Comparison of ENCODE assay signal across 9 mouse cellular contexts in the genomic region with DNA sequence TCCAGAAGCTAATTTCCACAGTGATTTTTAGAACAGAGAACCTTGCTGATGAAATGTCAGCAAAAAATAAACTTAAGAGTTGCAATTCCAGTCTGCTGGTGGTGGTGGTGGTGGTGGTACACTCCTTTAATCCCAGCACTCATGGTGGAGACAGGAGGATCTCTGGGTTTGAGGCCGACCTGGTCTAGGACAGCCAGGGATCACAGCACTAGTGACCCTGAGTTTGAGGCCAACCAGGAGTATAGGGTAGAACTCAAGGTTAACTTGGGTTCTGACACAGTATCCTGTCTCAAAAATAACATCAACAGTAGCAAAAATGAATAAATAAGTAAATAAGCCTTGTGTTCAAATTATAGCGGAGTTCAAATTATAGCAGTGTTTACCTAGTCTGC. TPM values are rescaled to one million over a fixed set of nuclear protein-coding genes. Genes with fewer than 3 reads are reported as not detected.
DNase-seq lines count a peak whose midpoint lies in the region; ATAC-seq and TF ChIP-seq lines count a peak whose summit lies in the region.
"Had no signal": no experiment of that assay in that cellular context is flagged by ENCODE, and none has a peak within 500 bp of the region (broad histone marks: within the 10 kb centered on the region; RNA-seq: fewer than 3 reads in every experiment).

No protein-coding gene starts in this region.

- H3K9ac ChIP-seq in kidney, postnatal 0 days (ENCODE audit: low read depth, low read length), result peak overlapping the region; percentile 98; the same call in 1 of the 2 replicates
- H3K9ac ChIP-seq in embryonic facial prominence, embryonic 11.5 days (replicated peaks; ENCODE audit: low read length), result peak overlapping the region; percentile 10; the same call in 1 of the 2 replicates
- peak overlapping the region; percentile 91 for H3K9ac ChIP-seq in hindbrain, postnatal 0 days (replicated peaks; ENCODE audit: low read length)
- H3K9ac ChIP-seq in midbrain, embryonic 16.5 days (ENCODE audit: low read depth, low read length), result no peak overlapping the region

- no peak for TF ChIP-seq POLR2A in kidney, adult 2 months (IDR thresholded peaks at IDR 0.05; ENCODE audit: low read depth, low read length)

- peak overlapping the region; percentile 68 for H3K4me2 ChIP-seq in kidney, postnatal 0 days (ENCODE audit: low read length)
- peak overlapping the region; percentile 55 for H3K4me2 ChIP-seq in embryonic facial prominence, embryonic 11.5 days (ENCODE audit: low read depth, low read length)
- H3K4me2 ChIP-seq in hindbrain, postnatal 0 days (ENCODE audit: low read depth, low read length), result peak overlapping the region; percentile 82
- H3K4me2 ChIP-seq in midbrain, embryonic 16.5 days (ENCODE audit: low read length), result peak overlapping the region; percentile 60

- H3K27me3 ChIP-seq in kidney, postnatal 0 days (ENCODE audit: insufficient read depth, low read length), result no peaks in the 10 kb centered on the region
- H3K27me3 ChIP-seq in kidney, adult 2 months (replicated peaks; ENCODE audit: control insufficient read depth, insufficient read depth, low read length), result no peaks in the 10 kb centered on the region
- no peaks in the 10 kb centered on the region for H3K27me3 ChIP-seq in embryonic facial prominence, embryonic 11.5 days (ENCODE audit: control insufficient read depth, insufficient read depth, low read length)
- no peaks in the 10 kb centered on the region for H3K27me3 ChIP-seq in hindbrain, postnatal 0 days (ENCODE audit: insufficient read depth, low read length)
- H3K27me3 ChIP-seq in midbrain, embryonic 16.5 days (ENCODE audit: control insufficient read depth, insufficient read depth, low read depth, low read length), result no peaks in the 10 kb centered on the region

- peak; percentile 14 for DNase-seq in kidney, postnatal 0 days (ENCODE audit: low spot score)
- no peak for DNase-seq in kidney, adult 2 months
- no peak for DNase-seq in embryonic facial prominence, embryonic 11.5 days (ENCODE audit: low spot score)
- no peak for DNase-seq in hindbrain, postnatal 0 days (ENCODE audit: low spot score)
- no peak for DNase-seq in thymus, postnatal 10 days (ENCODE audit: low spot score in 2 of 2)
- DNase-seq in thymus, postnatal 14 days, result no peak
- DNase-seq in kidney, adult 11 months, result no peak

- H3K4me3 ChIP-seq in kidney, postnatal 0 days (replicated peaks; ENCODE audit: low read depth, low read length), result peak overlapping the region; percentile 70
- H3K4me3 ChIP-seq in kidney, adult 2 months (ENCODE audit: insufficient read depth, low read depth, low read length), result no peak overlapping the region; the same call in 1 of the 2 replicates
- H3K4me3 ChIP-seq in embryonic facial prominence, embryonic 11.5 days (ENCODE audit: low read depth, low read length), result peak overlapping the region; percentile 60
- H3K4me3 ChIP-seq in hindbrain, postnatal 0 days (ENCODE audit: low read length), result peak overlapping the region; percentile 47
- H3K4me3 ChIP-seq in midbrain, embryonic 16.5 days (ENCODE audit: low read depth, low read length), result peak overlapping the region; percentile 80; the same call in 1 of the 2 replicates

- 51% methylated on average over 2 of the region's 2 CpGs for WGBS in kidney, postnatal 0 days
- 43% methylated on average over 2 of the region's 2 CpGs for WGBS in kidney, adult 2 months
- WGBS in embryonic facial prominence, embryonic 11.5 days, result 48% methylated on average over 2 of the region's 2 CpGs
- 59% methylated on average over 2 of the region's 2 CpGs for WGBS in hindbrain, postnatal 0 days
- WGBS in midbrain, embryonic 16.5 days, result 62% methylated on average over 2 of the region's 2 CpGs

- no peak for ATAC-seq in kidney, postnatal 0 days (replicated peaks; ENCODE audit: low FRiP score, low read depth)
- no peak for ATAC-seq in embryonic facial prominence, embryonic 11.5 days (replicated peaks; ENCODE audit: insufficient number of reproducible peaks, low FRiP score, low TSS enrichment, low read depth)
- no peak for ATAC-seq in hindbrain, postnatal 0 days
- ATAC-seq in midbrain, embryonic 16.5 days, result no peak

- no peak for TF ChIP-seq CTCF in kidney, postnatal 0 days (IDR thresholded peaks at IDR 0.05; ENCODE audit: low read depth)
- TF ChIP-seq CTCF in kidney, adult 2 months (conservative IDR thresholded peaks at IDR 0.05; ENCODE audit: insufficient read depth, insufficient read length, low read depth, low read length), result no peak
- no peak for TF ChIP-seq CTCF in hindbrain, postnatal 0 days (IDR thresholded peaks at IDR 0.05; ENCODE audit: low read depth)

- no peaks in the 10 kb centered on the region for H3K36me3 ChIP-seq in kidney, postnatal 0 days (ENCODE audit: insufficient read depth, low read length)
- H3K36me3 ChIP-seq in kidney, adult 2 months (ENCODE audit: control insufficient read depth, insufficient read depth, low read length), result no peaks in the 10 kb centered on the region
- H3K36me3 ChIP-seq in embryonic facial prominence, embryonic 11.5 days (replicated peaks; ENCODE audit: control insufficient read depth, insufficient read depth, low read depth, low read length), result no peaks in the 10 kb centered on the region
- H3K36me3 ChIP-seq in hindbrain, postnatal 0 days (ENCODE audit: insufficient read depth, low read length), result no peaks in the 10 kb centered on the region
- no peaks in the 10 kb centered on the region for H3K36me3 ChIP-seq in midbrain, embryonic 16.5 days (ENCODE audit: control insufficient read depth, insufficient read depth, low read length)

- H3K4me1 ChIP-seq in kidney, postnatal 0 days (replicated peaks; ENCODE audit: insufficient read depth, low read length), result peaks cover 7% of the 10 kb centered on the region
- H3K4me1 ChIP-seq in kidney, adult 2 months (ENCODE audit: control insufficient read depth, insufficient read depth, low read length), result peaks cover 15% of the 10 kb centered on the region
- no peaks in the 10 kb centered on the region for H3K4me1 ChIP-seq in embryonic facial prominence, embryonic 11.5 days (ENCODE audit: control insufficient read depth, insufficient read depth, low read length)
- H3K4me1 ChIP-seq in hindbrain, postnatal 0 days (ENCODE audit: insufficient read depth, low read length), result peaks cover 5% of the 10 kb centered on the region; the same call in 1 of the 2 replicates
- H3K4me1 ChIP-seq in midbrain, embryonic 16.5 days (ENCODE audit: control insufficient read depth, insufficient read depth, low read length), result peaks cover 8% of the 10 kb centered on the region

- peak overlapping the region; percentile 97 for H3K27ac ChIP-seq in kidney, postnatal 0 days
- H3K27ac ChIP-seq in kidney, adult 2 months (ENCODE audit: insufficient read depth, low read depth, low read length), result no peak overlapping the region
- H3K27ac ChIP-seq in embryonic facial prominence, embryonic 11.5 days (replicated peaks; ENCODE audit: low read depth, low read length), result no peak overlapping the region; the same call in 1 of the 2 replicates
- H3K27ac ChIP-seq in hindbrain, postnatal 0 days, result peak overlapping the region; percentile 93; the same call in 1 of the 2 replicates
- no peak overlapping the region for H3K27ac ChIP-seq in midbrain, embryonic 16.5 days (ENCODE audit: low read length)

- H3K9me3 ChIP-seq in kidney, postnatal 0 days (replicated peaks; ENCODE audit: low read length), result no peaks in the 10 kb centered on the region
- H3K9me3 ChIP-seq in embryonic facial prominence, embryonic 11.5 days (replicated peaks; ENCODE audit: control insufficient read depth, low read length), result no peaks in the 10 kb centered on the region
- no peaks in the 10 kb centered on the region for H3K9me3 ChIP-seq in hindbrain, postnatal 0 days (ENCODE audit: low read length)
- H3K9me3 ChIP-seq in midbrain, embryonic 16.5 days (replicated peaks; ENCODE audit: control insufficient read depth, low read length, poor library complexity, severe bottlenecking), result no peaks in the 10 kb centered on the region

RNA-seq across cellular contexts. Expression of a gene that starts 1.6 kb away (rescaled TPM):
- polyA plus RNA-seq in kidney, postnatal 0 days (2015; fragmentation: Nextera tagmentation; extraction: Ambion mirVana), result 33.1 and 34.4 TPM in 2 replicates
- 93.8 and 101 TPM in 2 replicates for polyA plus RNA-seq in kidney, adult 2 months (2012; rRNA removed)
- polyA plus RNA-seq in embryonic facial prominence, embryonic 11.5 days (2014; fragmentation: Nextera tagmentation; extraction: Ambion mirVana), result 30.9 and 36.1 TPM in 2 replicates
- 47.7 and 60.6 TPM in 2 replicates for total RNA-seq in hindbrain, postnatal 0 days (2014; rRNA removed)
- 39.3 and 47.6 TPM in 2 replicates for polyA plus RNA-seq in hindbrain, postnatal 0 days (2015; fragmentation: Nextera tagmentation; extraction: Ambion mirVana)
- polyA plus RNA-seq in midbrain, embryonic 16.5 days (2015; fragmentation: Nextera tagmentation; extraction: Ambion mirVana), result 35.2 and 35.9 TPM in 2 replicates

RNA-seq across cellular contexts. Expression of a gene that starts 11.5 kb away (rescaled TPM):
- polyA plus RNA-seq in kidney, postnatal 0 days (2015; fragmentation: Nextera tagmentation; extraction: Ambion mirVana), result 0.14 and 0.23 TPM in 2 replicates
- polyA plus RNA-seq in kidney, adult 2 months (2012; rRNA removed), result 0.12 TPM in 1 of 2 replicates, not detected in the other
- polyA plus RNA-seq in embryonic facial prominence, embryonic 11.5 days (2014; fragmentation: Nextera tagmentation; extraction: Ambion mirVana), result not detected in 2 replicates
- total RNA-seq in hindbrain, postnatal 0 days (2014; rRNA removed), result not detected in 2 replicates
- polyA plus RNA-seq in hindbrain, postnatal 0 days (2015; fragmentation: Nextera tagmentation; extraction: Ambion mirVana), result not detected in 2 replicates
- 0.15 TPM in 1 of 2 replicates, not detected in the other for polyA plus RNA-seq in midbrain, embryonic 16.5 days (2015; fragmentation: Nextera tagmentation; extraction: Ambion mirVana)
- total RNA-seq: hematopoietic stem cell, adult 5-6 weeks had no signal

RNA-seq across cellular contexts. Expression of a gene that starts 27.5 kb away (rescaled TPM):
- polyA plus RNA-seq in kidney, postnatal 0 days (2015; fragmentation: Nextera tagmentation; extraction: Ambion mirVana), result not detected in 2 replicates
- polyA plus RNA-seq in kidney, adult 2 months (2012; rRNA removed), result not detected in 2 replicates
- not detected in 2 replicates for polyA plus RNA-seq in embryonic facial prominence, embryonic 11.5 days (2014; fragmentation: Nextera tagmentation; extraction: Ambion mirVana)
- not detected in 2 replicates for total RNA-seq in hindbrain, postnatal 0 days (2014; rRNA removed)
- polyA plus RNA-seq in hindbrain, postnatal 0 days (2015; fragmentation: Nextera tagmentation; extraction: Ambion mirVana), result not detected in 2 replicates
- 0.04 TPM in 2 replicates for polyA plus RNA-seq in midbrain, embryonic 16.5 days (2015; fragmentation: Nextera tagmentation; extraction: Ambion mirVana)
- total RNA-seq: hematopoietic stem cell, adult 5-6 weeks had no signal

RNA-seq across cellular contexts. Expression of a gene that starts 40.0 kb away (rescaled TPM):
- polyA plus RNA-seq in kidney, postnatal 0 days (2015; fragmentation: Nextera tagmentation; extraction: Ambion mirVana), result 3.3 and 4.1 TPM in 2 replicates
- polyA plus RNA-seq in kidney, adult 2 months (2012; rRNA removed), result 1.7 and 3.0 TPM in 2 replicates
- polyA plus RNA-seq in embryonic facial prominence, embryonic 11.5 days (2014; fragmentation: Nextera tagmentation; extraction: Ambion mirVana), result 7.1 and 9.6 TPM in 2 replicates
- total RNA-seq in hindbrain, postnatal 0 days (2014; rRNA removed), result 10.9 and 13.0 TPM in 2 replicates
- polyA plus RNA-seq in hindbrain, postnatal 0 days (2015; fragmentation: Nextera tagmentation; extraction: Ambion mirVana), result 2.7 TPM in 2 replicates
- 0.92 and 1.3 TPM in 2 replicates for polyA plus RNA-seq in midbrain, embryonic 16.5 days (2015; fragmentation: Nextera tagmentation; extraction: Ambion mirVana)
- total RNA-seq: hematopoietic stem cell, adult 5-6 weeks had no signal

RNA-seq across cellular contexts. Expression of a gene that starts 60.0 kb away (rescaled TPM):
- polyA plus RNA-seq in kidney, postnatal 0 days (2015; fragmentation: Nextera tagmentation; extraction: Ambion mirVana), result 3.7 and 3.8 TPM in 2 replicates
- 2.7 and 6.0 TPM in 2 replicates for polyA plus RNA-seq in kidney, adult 2 months (2012; rRNA removed)
- polyA plus RNA-seq in embryonic facial prominence, embryonic 11.5 days (2014; fragmentation: Nextera tagmentation; extraction: Ambion mirVana), result 1.8 and 2.7 TPM in 2 replicates
- 1.0 and 1.5 TPM in 2 replicates for total RNA-seq in hindbrain, postnatal 0 days (2014; rRNA removed)
- 1.2 and 1.3 TPM in 2 replicates for polyA plus RNA-seq in hindbrain, postnatal 0 days (2015; fragmentation: Nextera tagmentation; extraction: Ambion mirVana)
- 0.46 and 0.75 TPM in 2 replicates for polyA plus RNA-seq in midbrain, embryonic 16.5 days (2015; fragmentation: Nextera tagmentation; extraction: Ambion mirVana)

Comparison
In these comparisons a context has a peak if more than half of its experiments do, and no peak if none do; other contexts are left out.
1. H3K27ac ChIP-seq: peak in kidney, postnatal 0 days (single experiment) and hindbrain, postnatal 0 days (single experiment); none in kidney, adult 2 months (single experiment), embryonic facial prominence, embryonic 11.5 days (single experiment) and midbrain, embryonic 16.5 days (single experiment).
2. Peak in every context shown above with its lines, with median percentiles within 50 percentile points of each other: H3K4me2 ChIP-seq.